Mouse (Mus musculus): ENCODE data around the gene Ceacam9. TPM values are rescaled to one million over a fixed set of nuclear protein-coding genes. Genes with fewer than 3 reads are reported as not detected.

Gene Ceacam9
- not detected for total RNA-seq (2023)

DNA sequence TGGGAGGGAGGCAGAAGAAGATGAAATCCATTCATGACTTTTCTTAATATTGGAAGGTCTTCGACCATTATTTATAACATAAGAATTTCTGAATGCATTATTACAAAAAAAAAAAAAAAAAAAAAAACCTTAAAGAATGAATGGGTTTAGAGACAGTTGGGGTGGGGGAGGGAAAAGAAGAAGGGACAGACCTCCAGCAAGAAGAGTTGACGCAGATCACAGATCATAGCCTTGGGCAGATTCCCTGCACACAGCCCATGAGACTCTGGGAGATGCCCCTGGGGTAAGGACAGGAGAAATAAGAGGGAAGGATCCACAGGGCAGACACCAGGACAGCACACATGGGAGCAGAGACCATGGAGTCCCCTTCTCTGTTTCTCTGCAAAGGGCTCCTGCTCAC, at the start of gene Ceacam9:
Gene Ceacam9 (plus strand): TSS at position 301 of the 400 bp plus-strand sequence.

DNA sequence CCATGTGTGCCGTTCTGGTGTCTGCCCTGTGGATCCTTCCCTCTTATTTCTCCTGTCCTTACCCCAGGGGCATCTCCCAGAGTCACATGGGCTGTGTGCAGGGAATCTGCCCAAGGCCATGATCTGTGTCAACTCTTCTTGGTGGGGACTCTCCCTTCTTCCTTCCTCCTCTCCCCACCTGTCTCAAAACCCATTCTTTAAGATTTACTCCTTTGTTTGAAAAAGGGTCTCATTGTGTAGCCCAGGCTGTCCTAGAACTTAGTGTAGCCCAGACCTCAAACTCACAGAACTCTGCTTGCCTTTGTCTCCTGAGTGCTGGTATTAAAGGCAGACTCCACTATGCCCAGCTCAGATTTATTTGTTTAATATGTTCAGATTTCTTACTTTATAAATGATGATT, 46.1 kb upstream of the Ceacam9 start, which contains the start of gene Ceacam15:
Gene Ceacam15 (minus strand): TSS at position 101 of the 400 bp plus-strand sequence.

DNA sequence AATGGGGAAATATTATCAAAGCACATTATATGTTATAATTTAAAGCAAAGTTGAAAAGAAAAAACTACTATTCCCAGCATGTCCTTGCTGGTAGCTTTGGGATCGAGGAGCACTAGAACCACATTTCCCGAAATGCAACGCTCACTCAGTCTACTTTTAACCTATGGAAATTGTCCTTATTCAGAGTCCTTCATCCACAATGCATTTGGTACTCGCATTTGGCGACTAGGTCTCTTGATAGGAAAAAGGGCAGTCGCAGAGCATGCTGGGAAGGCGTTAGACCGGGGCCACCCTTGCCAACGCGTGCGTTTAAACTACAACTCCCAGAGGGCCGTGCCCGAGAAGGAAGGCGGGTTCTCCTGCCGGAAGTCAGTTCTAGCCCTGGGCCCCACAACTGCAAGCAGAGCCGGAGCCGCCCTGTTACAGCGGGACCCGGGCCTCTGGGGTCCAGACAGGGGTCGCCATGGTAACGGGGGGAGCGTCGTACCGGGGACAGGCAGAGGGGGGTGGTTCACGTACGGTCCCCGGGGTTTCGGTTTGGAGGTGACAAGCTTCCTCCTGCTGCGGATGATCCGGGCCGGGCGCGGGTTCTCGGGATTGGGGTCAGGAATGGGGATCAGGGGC, 16.5 kb downstream of the Ceacam9 start, which contains the start of gene Ap2s1:
Gene Ap2s1 (plus strand): TSS at position 338 of the 624 bp plus-strand sequence.

Other genes starting within 250 kb of the Ceacam9 start
- gene Npas1, start 244.2 kb upstream of the Ceacam9 start, total RNA-seq (2023): not detected
- 20.2 TPM for gene Arhgap35, start 106.9 kb upstream of the Ceacam9 start, total RNA-seq (2023)
- not detected for gene Ceacam15, start 46.2 kb upstream of the Ceacam9 start, total RNA-seq (2023)
- 72.7 TPM for gene Ap2s1, start 16.5 kb downstream of the Ceacam9 start, total RNA-seq (2023)
- 132 TPM for gene Slc1a5, start 59.4 kb downstream of the Ceacam9 start, total RNA-seq (2023)
- 104 TPM for gene Strn4, start 94.0 kb downstream of the Ceacam9 start, total RNA-seq (2023)
- 24.7 TPM for gene Fkrp, start 94.8 kb downstream of the Ceacam9 start, total RNA-seq (2023)
- 256 TPM for gene Prkd2, start 121.0 kb downstream of the Ceacam9 start, total RNA-seq (2023)
- gene Dact3, start 153.4 kb downstream of the Ceacam9 start, total RNA-seq (2023): 0.44 TPM
- gene Gng8, start 169.9 kb downstream of the Ceacam9 start, total RNA-seq (2023): not detected
- 2.0 TPM for gene Ptgir, start 184.6 kb downstream of the Ceacam9 start, total RNA-seq (2023)
- 106 TPM for gene Calm3, start 202.2 kb downstream of the Ceacam9 start, total RNA-seq (2023)
- gene Pnmal2, start 222.8 kb downstream of the Ceacam9 start, total RNA-seq (2023): not detected
- not detected for gene Pnmal1, start 237.8 kb downstream of the Ceacam9 start, total RNA-seq (2023)